Mouse (Mus musculus) brain, embryonic 18.5 days (tissue): Measurements from ENCODE around the gene Tnfrsf1a.

Experiments
- DNase-seq: peaks from one replicate; pipeline ENCODE4 v3.0.0-alpha.2; 2012; ENCODE audit warnings: low read depth, low spot score

Gene Tnfrsf1a

DNA sequence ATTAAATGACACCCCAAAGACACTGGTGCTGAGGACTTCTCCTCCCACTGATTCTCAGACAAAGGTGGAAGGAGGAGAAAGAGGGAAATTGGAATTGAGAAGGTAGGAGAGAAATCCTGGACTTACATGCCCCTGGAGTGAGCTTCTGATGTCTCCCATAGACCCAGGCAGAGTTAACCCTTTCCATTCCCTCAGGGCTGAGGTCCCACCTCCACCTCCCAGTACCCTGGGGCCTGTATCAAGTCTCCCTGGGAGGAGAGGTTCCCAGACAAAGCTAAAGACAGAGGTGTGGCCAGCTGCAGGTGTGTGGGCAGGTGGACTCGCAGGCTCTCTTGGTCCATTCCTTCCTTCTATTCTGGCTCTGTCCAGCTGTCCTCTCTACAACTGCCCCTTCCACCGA lies 32.9 kb downstream of the Tnfrsf1a start:
- no peak for DNase-seq

DNA sequence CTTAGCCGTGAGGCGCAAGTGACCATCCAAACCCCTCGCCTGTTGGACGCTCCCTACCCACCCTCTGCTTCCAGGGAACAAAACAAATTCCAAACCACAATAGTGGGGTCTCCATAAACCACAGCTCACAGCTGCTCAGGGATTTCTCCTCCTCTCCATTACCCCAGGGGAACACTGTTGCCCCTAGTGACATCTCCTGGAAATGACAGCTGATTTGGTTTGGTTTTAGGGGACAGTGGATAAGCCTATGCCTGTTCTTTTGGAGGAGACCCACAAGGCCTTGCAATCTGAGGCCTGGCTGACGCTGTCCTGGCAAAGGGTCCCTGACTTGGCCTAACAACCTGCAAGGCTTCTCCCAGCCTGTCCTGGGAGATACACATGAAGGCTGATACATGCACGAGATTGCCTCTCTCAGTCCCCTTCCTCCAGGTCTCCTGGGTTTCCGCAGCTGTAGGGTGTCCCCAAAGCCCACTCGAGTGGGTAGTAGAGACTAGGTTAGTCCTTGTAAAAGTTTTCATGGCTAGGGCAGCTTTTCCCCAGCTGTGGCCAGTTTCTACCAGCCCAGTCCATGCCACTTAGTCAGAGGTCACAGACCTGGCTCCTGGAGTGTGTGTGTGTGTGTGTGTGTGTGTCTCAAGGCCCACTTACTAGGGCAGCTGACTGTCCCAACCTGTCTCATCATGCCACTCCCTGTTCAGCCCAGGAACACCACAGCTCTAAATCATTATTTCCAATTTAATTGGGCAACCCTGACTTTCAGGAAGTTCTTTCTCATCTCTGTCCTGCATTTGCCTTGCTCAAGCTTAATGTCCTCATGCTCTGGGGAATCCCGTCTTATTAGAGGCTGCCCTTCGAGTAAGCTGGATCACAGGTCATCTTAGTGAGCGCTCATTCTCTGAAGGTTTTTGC lies 36.2 kb downstream of the Tnfrsf1a start:
- DNase-seq, result no peak

DNA sequence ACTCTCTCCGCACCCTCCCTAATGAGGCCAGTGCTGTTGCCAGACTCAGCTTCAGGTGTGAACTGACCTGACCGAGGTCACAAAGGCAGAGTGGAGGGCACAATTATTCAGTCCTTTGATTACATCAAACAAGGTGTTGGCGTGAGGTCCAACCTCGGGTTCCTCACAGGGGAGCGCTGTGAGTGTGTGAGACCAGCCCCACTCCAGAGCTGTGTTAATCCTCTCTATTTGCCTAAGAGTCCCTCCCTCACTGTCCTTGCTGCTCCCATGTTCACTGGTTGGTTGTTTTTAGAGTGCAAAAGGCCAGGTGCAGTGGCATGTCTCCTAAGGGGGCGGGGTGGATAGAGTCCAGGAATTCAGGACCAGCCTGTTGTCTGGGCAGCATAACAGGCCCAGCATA lies 36.9 kb downstream of the Tnfrsf1a start:
- DNase-seq, result no peak

DNA sequence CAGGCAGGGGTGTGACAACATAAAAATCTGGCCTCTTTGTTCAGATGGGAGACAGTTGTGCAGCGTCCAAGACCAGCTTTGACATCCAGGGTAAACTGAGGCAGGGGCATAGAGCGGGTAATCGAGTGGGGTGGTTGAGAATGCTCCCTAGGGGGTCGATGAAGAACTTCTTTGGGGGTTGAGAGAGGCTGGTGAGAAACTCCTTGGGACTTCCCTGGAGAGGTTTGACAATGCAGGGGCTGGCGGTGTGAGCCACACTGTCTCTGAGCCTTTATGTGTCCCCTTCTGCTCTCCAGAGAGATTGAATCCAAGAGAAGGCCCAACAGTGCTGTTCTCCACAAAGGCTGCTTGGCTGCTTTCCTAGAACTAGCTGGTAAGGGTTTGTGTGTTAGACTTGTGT lies 40.7 kb downstream of the Tnfrsf1a start:
- DNase-seq, result no peak

DNA sequence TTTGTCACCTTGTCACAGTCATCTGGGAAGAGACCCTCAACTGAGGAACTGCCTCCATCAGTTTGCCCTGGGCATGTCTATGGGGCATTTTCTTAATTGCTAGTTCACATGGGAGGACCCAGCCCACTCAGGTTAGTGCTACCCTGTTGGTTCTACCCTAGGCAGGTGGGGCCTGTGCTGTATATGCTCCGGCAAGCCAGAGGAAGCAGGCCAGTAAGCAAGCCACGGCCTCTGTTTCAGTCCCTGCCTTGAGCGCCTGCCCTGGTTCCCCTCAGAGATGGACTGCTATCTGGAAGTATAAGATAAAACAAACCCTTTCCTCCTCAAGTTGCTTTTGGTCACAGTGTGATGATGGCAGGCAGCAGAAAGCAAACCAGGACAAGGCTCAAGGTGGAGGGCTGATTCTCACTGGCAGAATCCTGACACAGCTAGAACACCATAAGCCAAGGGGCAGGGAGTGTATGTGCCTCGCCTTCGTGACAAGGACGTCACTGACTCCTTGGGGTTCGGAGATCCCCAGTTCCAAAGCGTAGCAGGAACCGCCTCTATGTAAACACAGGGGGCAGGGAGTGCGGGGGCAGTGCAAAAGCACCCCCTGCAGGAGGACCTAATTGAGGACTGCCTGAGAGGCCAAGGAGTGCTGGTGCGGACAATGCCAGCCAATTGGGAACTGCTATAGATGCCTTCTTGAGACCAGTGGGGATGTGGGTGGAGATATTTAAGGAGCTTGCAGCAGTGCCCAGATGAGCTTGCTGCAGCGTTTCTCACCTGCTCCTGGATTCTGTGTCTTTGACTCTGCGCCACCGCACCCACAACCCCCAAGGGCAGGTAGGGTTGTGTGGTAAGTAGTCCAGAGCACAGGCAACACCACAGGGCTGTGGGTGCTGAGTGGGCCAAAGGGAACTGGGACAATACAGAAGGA lies 56.6 kb downstream of the Tnfrsf1a start:
- no peak for DNase-seq

DNA sequence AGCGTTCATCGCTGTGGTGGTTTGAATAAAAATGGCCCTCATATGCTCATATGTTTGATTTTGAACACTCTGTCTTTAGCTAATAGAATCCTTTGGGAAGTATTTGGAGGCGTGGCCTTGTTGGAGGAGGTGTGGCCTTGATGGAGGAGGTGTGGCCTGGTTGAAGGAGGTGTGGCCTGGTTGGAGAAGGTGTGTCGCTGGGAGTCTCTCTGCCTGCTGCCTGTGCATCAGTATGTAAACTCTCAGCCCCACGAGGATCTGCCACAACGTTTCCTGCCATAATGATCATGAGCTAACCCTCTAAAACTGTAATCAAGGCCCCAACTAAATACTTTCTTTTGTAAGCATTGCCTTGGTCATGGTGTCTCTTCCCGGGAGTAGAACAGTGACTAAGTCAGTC lies 58.1 kb downstream of the Tnfrsf1a start:
- DNase-seq, result no peak

DNA sequence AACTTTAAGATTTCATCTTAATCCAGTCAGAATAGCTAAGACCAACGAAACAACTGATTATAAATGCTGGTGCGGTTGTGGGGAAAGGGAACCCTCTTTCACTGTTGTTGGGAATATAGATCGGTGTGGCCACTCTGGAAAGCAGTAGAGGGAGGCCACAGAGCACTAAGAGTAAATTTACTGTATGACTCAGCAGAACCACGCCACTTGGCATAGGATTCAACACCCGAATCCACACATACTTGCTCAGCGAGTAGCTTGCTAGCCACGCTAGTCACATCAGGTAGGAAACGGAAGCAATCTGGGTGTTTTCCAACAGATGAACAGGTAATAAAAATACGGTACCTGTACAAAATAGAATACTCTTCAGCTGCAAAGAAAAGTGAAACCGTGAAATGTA lies 58.5 kb downstream of the Tnfrsf1a start:
- DNase-seq, result no peak

DNA sequence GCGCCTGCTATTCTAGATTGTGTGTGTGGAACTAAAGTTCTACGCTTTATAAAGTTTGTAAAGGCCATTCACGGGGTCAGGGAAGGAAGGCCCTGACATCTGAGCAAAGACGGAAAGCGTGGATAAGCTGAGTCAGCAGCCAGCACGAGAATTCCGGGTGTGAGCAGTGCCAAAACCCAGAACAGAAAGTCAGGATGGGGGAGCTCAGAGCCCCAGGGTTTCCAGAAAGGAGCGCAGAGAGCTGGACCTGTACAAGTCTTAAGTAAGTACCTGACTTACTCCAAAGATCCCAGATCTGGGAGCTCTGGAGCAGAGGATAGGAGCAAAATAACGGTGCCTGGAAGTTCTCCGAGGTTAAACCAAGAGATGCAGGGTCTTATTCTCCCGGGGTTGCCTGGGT lies 61.4 kb downstream of the Tnfrsf1a start:
- no peak for DNase-seq

DNA sequence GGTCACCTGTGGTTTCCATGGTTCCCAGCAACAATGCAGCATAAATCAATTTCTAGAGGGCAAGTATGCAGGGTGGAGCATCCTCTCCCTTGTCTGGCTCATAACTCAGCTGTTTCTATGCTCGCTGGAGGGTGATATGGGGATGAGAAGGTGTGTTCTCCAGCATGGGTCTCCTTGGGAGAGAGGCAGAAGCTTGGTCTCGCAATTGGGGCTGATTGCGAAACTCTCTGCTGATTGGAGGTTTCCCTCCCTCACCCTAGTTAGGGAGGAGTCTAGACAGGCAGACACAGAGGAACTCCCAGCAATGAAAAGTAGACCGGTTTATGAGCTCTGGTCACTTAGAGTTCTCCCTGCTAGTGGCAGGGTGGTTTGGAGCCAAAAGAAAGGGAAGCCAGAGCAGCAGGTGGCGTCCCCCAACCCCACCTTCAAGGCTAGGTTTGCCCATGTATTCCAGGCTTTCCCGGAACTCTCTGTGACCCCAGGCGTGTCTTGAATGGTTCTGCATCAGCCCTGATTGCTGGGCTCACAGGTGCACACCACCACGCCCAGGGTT lies 61.9 kb downstream of the Tnfrsf1a start:
- no peak for DNase-seq

DNA sequence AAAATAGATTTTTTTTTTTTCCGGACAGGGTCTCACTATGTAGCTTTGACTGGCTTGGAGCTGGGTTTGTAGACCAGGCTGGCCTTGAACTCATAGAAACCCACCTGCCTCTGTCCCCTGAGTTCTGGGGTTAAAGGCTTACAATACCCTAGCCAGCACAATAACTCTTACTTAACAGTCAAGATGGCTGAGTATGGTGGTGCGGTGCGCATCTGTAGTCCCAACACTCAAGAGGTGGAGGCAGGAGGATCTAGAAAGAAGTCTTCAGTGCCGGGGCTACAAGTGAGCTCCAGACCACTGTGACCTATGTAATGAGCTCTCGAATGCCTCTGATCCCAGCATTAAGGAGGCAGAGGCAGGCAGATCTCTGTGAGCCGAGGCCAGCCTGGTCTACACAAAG lies 62.5 kb downstream of the Tnfrsf1a start:
- no peak for DNase-seq
